Mouse (Mus musculus) intestine, embryonic 14.5 days (tissue): ENCODE measurements around the gene Tbc1d21. TPM values are rescaled to one million over a fixed set of nuclear protein-coding genes. Genes with fewer than 3 reads are reported as not detected.
A peak's percentile ranks its signal among the peaks of the same experiment; 100 is the strongest.

Source experiments
- ATAC-seq: fragments of 200-750 bp; cut with Nextera tagmentation; replicated peaks from 2 replicates; pipeline ENCODE4 v1.8.0; 2017; ENCODE audit warnings: low read depth, moderate number of reproducible peaks, moderate TSS enrichment, moderate library complexity; ENCODE audit not compliant: low FRiP score, low TSS enrichment
- DNase-seq: peaks from one replicate; pipeline ENCODE4 v3.0.0-alpha.2; 2018; ENCODE audit warnings: low spot score
- H3K27ac ChIP-seq: fragments of 300-500 bp; sonication (generic); 2 replicates; pipeline ENCODE4 v1.5.1; 2014; ENCODE audit warnings: low read depth, mild to moderate bottlenecking, control low read depth
- H3K27me3 ChIP-seq: fragments of 300-500 bp; sonication (generic); replicated peaks from 2 replicates; pipeline ENCODE4 v1.6.1; 2014; ENCODE audit warnings: low read length, control low read depth; ENCODE audit not compliant: control insufficient read depth, insufficient read depth
- H3K36me3 ChIP-seq: fragments of 300-500 bp; sonication (generic); 2 replicates; pipeline ENCODE4 v1.6.1; 2014; ENCODE audit warnings: low read length, control low read depth; ENCODE audit not compliant: control insufficient read depth, insufficient read depth
- H3K4me1 ChIP-seq: fragments of 300-500 bp; sonication (generic); replicated peaks from 2 replicates; pipeline ENCODE4 v1.6.1; 2014; ENCODE audit warnings: low read length, control low read depth, mixed read lengths; ENCODE audit not compliant: control insufficient read depth, insufficient read depth
- H3K4me2 ChIP-seq: fragments of 300-500 bp; sonication (generic); 2 replicates; pipeline ENCODE4 v1.6.1; 2014; ENCODE audit warnings: low read length
- H3K4me3 ChIP-seq: fragments of 300-500 bp; sonication (generic); 2 replicates; pipeline ENCODE4 v1.5.1; 2014; ENCODE audit warnings: low read depth, low read length, control low read depth, mixed read lengths
- H3K9ac ChIP-seq: fragments of 300-500 bp; sonication (generic); 2 replicates; pipeline ENCODE4 v1.6.1; 2014; ENCODE audit warnings: mild to moderate bottlenecking, low read length
- H3K9me3 ChIP-seq: fragments of 300-500 bp; sonication (generic); 2 replicates; pipeline ENCODE4 v1.6.1; 2016; ENCODE audit warnings: low read length, control low read depth; ENCODE audit not compliant: control insufficient read depth
- WGBS: fragments of 180-500 bp; shearing (Covaris S2); extraction: QIAGEN DNeasy Blood & Tissue Kit; methylation state at CpG from one replicate; pipeline ENCODE4 v1.1.7; 2014; 5-methylcytosine and 5-hydroxymethylcytosine counted together
- polyA plus RNA-seq: library from polyadenylated mRNA; unstranded; fragments of >200 nt; fragmentation: Nextera tagmentation; extraction: Ambion mirVana; gene quantifications from 2 replicates; pipeline ENCODE4 v1.2.1, GENCODE M21; 2014

Tbc1d21 gene
- polyA plus RNA-seq, result not detected in 2 replicates

GRCm38 (mm10) chr9:58370355-58370754, at the start of gene Tbc1d21:
TSS of gene Tbc1d21 (minus strand) at chr9:58370455.
- Histone ChIP-seq H3K9me3 (no peaks in the 10 kb centered on the region), H3K4me2 (no peak within 1 kb of the TSS), H3K27ac (no peak within 1 kb of the TSS), H3K36me3 (no peaks in the 10 kb centered on the region), H3K9ac (no peak within 1 kb of the TSS), H3K4me1 (no peaks in the 10 kb centered on the region), H3K4me3 (no peak within 1 kb of the TSS), H3K27me3 (no peaks in the 10 kb centered on the region)
- no peak for DNase-seq
- WGBS, result 83% methylated on average over 1 of the region's 1 CpGs
- no peak for ATAC-seq

- no peak for ATAC-seq
- no peaks in the 10 kb centered on the region for H3K9me3 ChIP-seq
- H3K9ac ChIP-seq, result no peak overlapping the region
- WGBS, result 74% methylated on average over 9 of the region's 9 CpGs
- DNase-seq, result no peak
- no peak overlapping the region for H3K4me2 ChIP-seq
- H3K4me3 ChIP-seq, result no peak overlapping the region
- H3K36me3 ChIP-seq, result no peaks in the 10 kb centered on the region
- no peaks in the 10 kb centered on the region for H3K27me3 ChIP-seq
- no peaks in the 10 kb centered on the region for H3K4me1 ChIP-seq
- no peak overlapping the region for H3K27ac ChIP-seq
Measured at GRCm38 (mm10) chr9:58411556-58411955, 41.3 kb upstream of the Tbc1d21 start.

- Histone ChIP-seq H3K9ac (no peak overlapping the region), H3K4me1 (no peaks in the 10 kb centered on the region), H3K4me3 (no peak overlapping the region), H3K36me3 (no peaks in the 10 kb centered on the region), H3K9me3 (no peaks in the 10 kb centered on the region), H3K27me3 (0 out of 2 replicates have a peak, but pooled peaks cover 2% of the 10 kb centered on the region), H3K27ac (no peak overlapping the region), H3K4me2 (no peak overlapping the region)
- 56% methylated on average over 4 of the region's 4 CpGs for WGBS
- DNase-seq, result no peak
- ATAC-seq, result no peak
Measured at GRCm38 (mm10) chr9:58410057-58410735, 39.9 kb upstream of the Tbc1d21 start.

- H3K4me2 ChIP-seq, result no peak overlapping the region
- ATAC-seq, result no peak
- 0 out of 2 replicates have a peak, but pooled peaks cover 2% of the 10 kb centered on the region for H3K27me3 ChIP-seq
- no peak for DNase-seq
- H3K9ac ChIP-seq, result no peak overlapping the region
- WGBS, result 77% methylated on average over 2 of the region's 2 CpGs
- no peak overlapping the region for H3K27ac ChIP-seq
- no peaks in the 10 kb centered on the region for H3K4me1 ChIP-seq
- no peak overlapping the region for H3K4me3 ChIP-seq
- H3K9me3 ChIP-seq, result no peaks in the 10 kb centered on the region
- H3K36me3 ChIP-seq, result no peaks in the 10 kb centered on the region
Measured at GRCm38 (mm10) chr9:58409247-58409646, 39.0 kb upstream of the Tbc1d21 start.

- Histone ChIP-seq H3K4me3 (no peak overlapping the region), H3K4me2 (no peak overlapping the region), H3K9ac (no peak overlapping the region), H3K27ac (no peak overlapping the region), H3K36me3 (no peaks in the 10 kb centered on the region), H3K27me3 (0 out of 2 replicates have a peak, but pooled peaks cover 2% of the 10 kb centered on the region), H3K4me1 (no peaks in the 10 kb centered on the region; the same call in 1 of the 2 replicates), H3K9me3 (no peaks in the 10 kb centered on the region)
- DNase-seq (no peak), ATAC-seq (no peak)
- 48% methylated on average over 4 of the region's 4 CpGs for WGBS
Measured at GRCm38 (mm10) chr9:58404412-58404811, 34.2 kb upstream of the Tbc1d21 start.

- ATAC-seq (no peak), DNase-seq (no peak)
- no peaks in the 10 kb centered on the region for H3K9me3 ChIP-seq
- no peaks in the 10 kb centered on the region for H3K36me3 ChIP-seq
- H3K4me1 ChIP-seq, result no peaks in the 10 kb centered on the region; the same call in 1 of the 2 replicates
- 82% methylated on average over 6 of the region's 6 CpGs for WGBS
- no peak overlapping the region for H3K27ac ChIP-seq
- no peak overlapping the region for H3K4me3 ChIP-seq
- H3K27me3 ChIP-seq, result 0 out of 2 replicates have a peak, but pooled peaks cover 2% of the 10 kb centered on the region
- H3K9ac ChIP-seq, result no peak overlapping the region
- no peak overlapping the region for H3K4me2 ChIP-seq
Measured at GRCm38 (mm10) chr9:58401371-58402082, 31.3 kb upstream of the Tbc1d21 start.

- no peak overlapping the region for H3K4me3 ChIP-seq
- WGBS, result 18% methylated on average over 5 of the region's 5 CpGs
- no peak overlapping the region for H3K27ac ChIP-seq
- no peak overlapping the region for H3K9ac ChIP-seq
- no peak overlapping the region for H3K4me2 ChIP-seq
- no peak for ATAC-seq
- no peaks in the 10 kb centered on the region for H3K27me3 ChIP-seq
- no peaks in the 10 kb centered on the region for H3K9me3 ChIP-seq
- no peaks in the 10 kb centered on the region for H3K36me3 ChIP-seq
- DNase-seq, result peak; percentile 63
- no peaks in the 10 kb centered on the region; the same call in 1 of the 2 replicates for H3K4me1 ChIP-seq
Measured at GRCm38 (mm10) chr9:58399609-58400008, 29.4 kb upstream of the Tbc1d21 start.

- Histone ChIP-seq H3K27me3 (no peaks in the 10 kb centered on the region), H3K9me3 (no peaks in the 10 kb centered on the region), H3K4me3 (no peak overlapping the region), H3K27ac (no peak overlapping the region), H3K4me1 (no peaks in the 10 kb centered on the region), H3K36me3 (no peaks in the 10 kb centered on the region), H3K4me2 (no peak overlapping the region), H3K9ac (no peak overlapping the region)
- no peak for DNase-seq
- no peak for ATAC-seq
- WGBS, result 85% methylated on average over 8 of the region's 8 CpGs
Measured at GRCm38 (mm10) chr9:58394605-58395004, 24.4 kb upstream of the Tbc1d21 start.
